Mouse (Mus musculus) lung, embryonic 15.5 days (tissue): Measurements from ENCODE around the gene Mthfs. TPM values are rescaled to one million over a fixed set of nuclear protein-coding genes. Genes with fewer than 3 reads are reported as not detected.
"Not testable (repeated sequence)": the region's sequence is repeated elsewhere in the genome, so short reads cannot be mapped to it uniquely, and the experiment has no call there.

Experiments
- ATAC-seq: fragments of 200-750 bp; cut with Nextera tagmentation; 2 replicates; pipeline ENCODE4 v1.8.0; 2017; ENCODE audit warnings: moderate number of reproducible peaks, borderline replicate concordance; ENCODE audit not compliant: low FRiP score, low TSS enrichment; ENCODE audit errors: extremely low read depth
- H3K27ac ChIP-seq: fragments of 300-500 bp; sonication (generic); 2 replicates; pipeline ENCODE4 v1.5.1; 2015; ENCODE audit warnings: moderate library complexity, mild to moderate bottlenecking, inconsistent platforms
- H3K27me3 ChIP-seq: fragments of 300-500 bp; sonication (generic); 2 replicates; pipeline ENCODE4 v1.6.1; 2015; ENCODE audit warnings: inconsistent platforms
- H3K36me3 ChIP-seq: fragments of 300-500 bp; sonication (generic); 2 replicates; pipeline ENCODE4 v1.6.1; 2015; ENCODE audit warnings: inconsistent platforms
- H3K4me1 ChIP-seq: fragments of 300-500 bp; sonication (generic); 2 replicates; pipeline ENCODE4 v1.6.1; 2015; ENCODE audit warnings: inconsistent platforms
- H3K4me2 ChIP-seq: fragments of 300-500 bp; sonication (generic); 2 replicates; pipeline ENCODE4 v1.6.1; 2015; ENCODE audit warnings: inconsistent platforms, mild to moderate bottlenecking, moderate library complexity
- H3K4me3 ChIP-seq: fragments of 300-500 bp; sonication (generic); 2 replicates; pipeline ENCODE4 v1.5.1; 2015; ENCODE audit warnings: mild to moderate bottlenecking, inconsistent platforms
- H3K9ac ChIP-seq: fragments of 300-500 bp; sonication (generic); 2 replicates; pipeline ENCODE4 v1.6.1; 2015; ENCODE audit warnings: inconsistent platforms
- H3K9me3 ChIP-seq: fragments of 300-500 bp; sonication (generic); 2 replicates; pipeline ENCODE4 v1.6.1; 2016; ENCODE audit warnings: inconsistent platforms
- WGBS: fragments of 180-500 bp; shearing (Covaris S2); methylation state at CpG from one replicate; pipeline ENCODE4 v1.1.7; 2015; 5-methylcytosine and 5-hydroxymethylcytosine counted together
- polyA plus RNA-seq: library from polyadenylated mRNA; unstranded; fragments of >200 nt; fragmentation: Nextera tagmentation; extraction: Ambion mirVana; gene quantifications from 2 replicates; pipeline ENCODE4 v1.2.1, GENCODE M21; 2015

The Mthfs gene
- 30.3 and 33.1 TPM in 2 replicates for polyA plus RNA-seq

- Histone ChIP-seq H3K9ac (0 out of 2 replicates have a peak within 1 kb of the TSS, but pooled peaks have one; percentile 22), H3K27ac (peak within 1 kb of the TSS; percentile 77), H3K4me2 (peak within 1 kb of the TSS; percentile 49), H3K4me3 (peak within 1 kb of the TSS; percentile 33)
- H3K9me3 ChIP-seq, H3K27me3 ChIP-seq, H3K36me3 ChIP-seq, H3K4me1 ChIP-seq: not testable (repeated sequence)
- ATAC-seq: peak; percentile 82
- 19% methylated on average over 9 of the region's 12 CpGs for WGBS
These were observed at the start of gene Mthfs for GRCm38 (mm10) chr9:89210353-89211064. TSS of gene Mthfs (plus strand) at chr9:89210676.

DNA sequence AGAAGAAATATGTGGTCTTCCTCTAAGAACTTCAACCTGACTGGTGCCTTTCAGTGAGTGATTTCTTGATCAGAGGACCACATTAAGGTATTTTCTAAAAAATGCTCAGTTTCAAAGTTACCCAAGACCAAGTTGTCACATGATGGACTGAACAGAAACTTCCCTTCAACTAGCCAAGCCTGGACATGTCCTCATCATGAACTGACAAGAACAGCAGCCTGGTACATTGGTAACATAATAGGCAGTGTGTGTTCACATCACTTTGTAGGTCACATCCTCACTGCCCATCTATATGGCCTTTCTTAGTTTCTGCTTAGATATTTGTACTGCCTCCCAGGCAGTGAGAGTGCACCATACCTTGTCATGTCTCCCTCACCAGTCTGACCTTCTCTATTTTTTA lies 37.9 kb upstream of the Mthfs start:
- H3K27me3 ChIP-seq, H3K4me1 ChIP-seq, ATAC-seq: not testable (repeated sequence)

DNA sequence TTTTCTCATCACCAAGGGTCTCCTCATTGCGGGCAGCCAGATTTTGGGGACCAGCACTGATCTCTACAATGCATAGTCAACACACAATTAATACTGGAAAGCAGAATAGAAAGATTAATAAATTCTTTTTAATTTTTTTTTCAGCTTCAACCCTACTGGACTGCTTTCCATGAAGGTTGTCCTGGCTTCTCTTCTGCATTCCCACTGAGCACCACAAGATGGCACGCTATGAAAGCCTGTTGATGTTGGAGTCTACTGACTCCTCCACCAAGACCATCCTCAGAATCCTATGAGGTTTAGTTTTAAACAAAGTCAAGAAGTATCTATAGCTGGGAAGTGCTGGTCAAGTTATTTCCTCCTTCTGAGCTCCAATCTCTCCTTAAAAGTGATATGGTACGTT lies 31.6 kb upstream of the Mthfs start:
- not testable (repeated sequence) for H3K27ac ChIP-seq, H3K27me3 ChIP-seq, H3K4me3 ChIP-seq, H3K9me3 ChIP-seq, H3K4me1 ChIP-seq, H3K9ac ChIP-seq, H3K4me2 ChIP-seq, ATAC-seq, H3K36me3 ChIP-seq
- WGBS: 28% methylated on average over 2 of the region's 3 CpGs

More for the DNA sequence above, 37.9 kb upstream of the Mthfs start:
- H3K9ac ChIP-seq, H3K9me3 ChIP-seq, H3K36me3 ChIP-seq, H3K4me3 ChIP-seq, H3K4me2 ChIP-seq, H3K27ac ChIP-seq: not testable (repeated sequence)

- H3K4me1 ChIP-seq, H3K9ac ChIP-seq, H3K9me3 ChIP-seq, ATAC-seq, H3K36me3 ChIP-seq, H3K4me2 ChIP-seq, H3K27ac ChIP-seq, H3K4me3 ChIP-seq, H3K27me3 ChIP-seq: not testable (repeated sequence)
- 75% methylated on average over 3 of the region's 4 CpGs for WGBS
These were observed 31.0 kb upstream of the Mthfs start for GRCm38 (mm10) chr9:89179469-89179868.

DNA sequence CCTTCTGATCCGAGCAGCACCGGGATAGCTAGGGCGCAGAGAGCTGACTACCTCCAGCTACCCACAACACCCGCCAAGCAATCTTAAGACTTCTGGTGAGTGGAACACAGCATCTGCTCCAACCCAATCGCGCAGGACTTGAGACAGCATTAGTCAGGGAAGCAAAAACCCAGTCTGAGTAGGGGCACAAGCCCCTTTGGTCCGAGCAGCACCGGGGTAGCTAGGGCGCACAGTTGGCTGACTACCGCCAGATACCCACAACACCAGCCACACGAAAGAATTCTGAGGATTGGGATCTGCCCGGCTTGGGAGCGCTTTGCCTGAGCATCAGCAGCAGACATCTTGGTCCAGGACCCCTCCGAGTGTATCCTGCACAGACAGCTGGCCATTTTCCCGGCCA lies 23.5 kb upstream of the Mthfs start:
- H3K9ac ChIP-seq, H3K4me3 ChIP-seq, H3K27me3 ChIP-seq, H3K36me3 ChIP-seq, H3K4me2 ChIP-seq, H3K4me1 ChIP-seq, ATAC-seq, H3K9me3 ChIP-seq, H3K27ac ChIP-seq: not testable (repeated sequence)
- WGBS: 77% methylated on average over 15 of the region's 15 CpGs

- ATAC-seq, H3K27ac ChIP-seq, H3K36me3 ChIP-seq, H3K9ac ChIP-seq, H3K4me1 ChIP-seq, H3K9me3 ChIP-seq, H3K27me3 ChIP-seq, H3K4me3 ChIP-seq, H3K4me2 ChIP-seq: not testable (repeated sequence)
These were observed 15.0 kb upstream of the Mthfs start for GRCm38 (mm10) chr9:89195483-89195882.

DNA sequence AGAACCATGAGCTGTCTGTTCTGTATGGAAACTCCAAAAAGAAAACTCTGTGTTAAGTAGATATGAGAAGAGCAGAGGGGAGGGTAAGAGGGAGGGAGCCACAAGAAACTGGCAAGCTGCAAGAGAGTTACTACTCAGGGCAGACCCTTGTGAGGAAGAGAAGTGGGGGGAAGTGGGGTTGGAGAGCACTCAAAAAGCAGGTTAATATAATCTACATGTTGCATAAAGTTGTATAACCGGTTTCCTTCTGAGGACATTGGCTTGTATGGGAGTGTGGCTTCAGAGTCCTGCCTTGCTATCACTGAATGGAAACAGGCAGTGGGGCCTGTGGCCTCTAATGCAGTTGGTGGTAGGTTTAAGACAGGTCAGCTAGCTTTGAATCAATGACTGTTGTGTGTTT lies 13.0 kb upstream of the Mthfs start:
- not testable (repeated sequence) for H3K27me3 ChIP-seq, H3K9ac ChIP-seq, H3K4me1 ChIP-seq, H3K36me3 ChIP-seq, H3K27ac ChIP-seq, H3K4me2 ChIP-seq, H3K9me3 ChIP-seq, H3K4me3 ChIP-seq
- peak; percentile 91 for ATAC-seq
- WGBS: 75% methylated on average over 1 of the region's 1 CpGs

- ATAC-seq: not testable (repeated sequence)
- WGBS: 68% methylated on average over 3 of the region's 3 CpGs
These were observed 12.1 kb upstream of the Mthfs start for GRCm38 (mm10) chr9:89198349-89198748.

DNA sequence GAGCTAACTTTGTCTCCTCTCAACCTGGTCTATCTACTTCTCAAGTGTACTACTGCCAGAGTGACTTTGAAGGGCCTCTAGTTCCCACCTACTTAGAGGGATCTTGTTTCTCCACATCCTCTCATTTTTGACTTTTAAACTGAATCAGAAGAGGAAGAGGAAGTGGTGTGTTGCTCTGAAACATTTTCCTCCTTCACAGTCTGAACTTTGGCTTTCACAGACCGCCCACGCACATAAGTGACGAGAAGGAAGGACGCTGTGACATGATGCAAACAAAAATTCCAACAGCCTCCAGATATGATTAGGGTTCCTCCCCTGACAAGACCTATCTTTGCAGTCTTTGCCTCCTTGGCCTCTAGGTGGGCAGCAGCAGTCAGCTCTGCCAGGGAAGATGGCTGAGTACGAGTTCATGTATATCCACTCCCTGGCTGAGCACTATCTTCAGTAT lies 11.5 kb upstream of the Mthfs start, which contains the start of the genes Bcl2a1b and Gm29094:
Bcl2a1b (plus strand) TSS at position 241 of the 448 bp plus-strand sequence.
Gm29094 (plus strand) TSS at position 411 of the 448 bp plus-strand sequence.
- not testable (repeated sequence) for H3K4me3 ChIP-seq, H3K9ac ChIP-seq, H3K4me1 ChIP-seq, H3K9me3 ChIP-seq, H3K27me3 ChIP-seq, H3K36me3 ChIP-seq, H3K4me2 ChIP-seq
- ATAC-seq: 0 out of 2 replicates have a peak, but pooled peaks have one; percentile 50
- peak within 1 kb of the TSS; percentile 63 for H3K27ac ChIP-seq
- 45% methylated on average over 5 of the region's 5 CpGs for WGBS

More at GRCm38 (mm10) chr9:89198349-89198748, 12.1 kb upstream of the Mthfs start:
- H3K4me3 ChIP-seq, H3K9me3 ChIP-seq, H3K4me2 ChIP-seq, H3K36me3 ChIP-seq, H3K9ac ChIP-seq, H3K27me3 ChIP-seq, H3K27ac ChIP-seq, H3K4me1 ChIP-seq: not testable (repeated sequence)

GRCm38 (mm10) chr9:89202256-89202655 lies 8.2 kb upstream of the Mthfs start:
- not testable (repeated sequence) for H3K27me3 ChIP-seq, H3K4me2 ChIP-seq, H3K27ac ChIP-seq, H3K9me3 ChIP-seq, H3K9ac ChIP-seq, ATAC-seq, H3K4me3 ChIP-seq, H3K4me1 ChIP-seq, H3K36me3 ChIP-seq

DNA sequence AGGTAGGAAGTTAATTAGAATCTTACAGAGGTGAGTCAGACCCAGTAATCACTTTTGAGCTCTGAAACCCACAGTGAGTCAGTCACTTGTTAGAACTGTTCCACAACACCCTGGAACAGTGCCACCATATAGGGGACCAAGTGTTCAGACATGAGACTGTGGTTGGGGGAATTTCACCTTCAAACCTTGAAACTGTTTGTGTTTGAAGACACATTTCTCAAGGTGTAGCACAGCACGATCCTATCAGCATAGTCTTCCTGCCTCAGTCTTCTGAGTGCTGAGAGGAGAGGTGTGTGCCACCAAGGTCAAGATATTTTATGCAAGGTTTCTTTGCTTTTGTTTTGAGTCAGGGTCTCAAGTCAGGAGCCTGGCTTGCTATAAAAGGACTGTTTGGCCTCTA lies 1.5 kb upstream of the Mthfs start:
- not testable (repeated sequence) for ATAC-seq, H3K4me1 ChIP-seq, H3K4me3 ChIP-seq, H3K9ac ChIP-seq, H3K4me2 ChIP-seq, H3K27me3 ChIP-seq, H3K27ac ChIP-seq, H3K9me3 ChIP-seq, H3K36me3 ChIP-seq
- 61% methylated on average over 1 of the region's 1 CpGs for WGBS

- ATAC-seq: peak; percentile 96
- 0 out of 2 replicates have a peak overlapping the region, but pooled peaks have one; percentile 22 for H3K9ac ChIP-seq
- peak overlapping the region; percentile 33 for H3K4me3 ChIP-seq
- H3K4me2 ChIP-seq: peak overlapping the region; percentile 45
- H3K4me1 ChIP-seq, H3K27me3 ChIP-seq, H3K9me3 ChIP-seq, H3K36me3 ChIP-seq: not testable (repeated sequence)
- H3K27ac ChIP-seq: peak overlapping the region; percentile 77
- 8% methylated on average over 5 of the region's 44 CpGs for WGBS
These were observed 786 bp downstream of the Mthfs start for GRCm38 (mm10) chr9:89211065-89211858.
